In the genomic region with DNA sequence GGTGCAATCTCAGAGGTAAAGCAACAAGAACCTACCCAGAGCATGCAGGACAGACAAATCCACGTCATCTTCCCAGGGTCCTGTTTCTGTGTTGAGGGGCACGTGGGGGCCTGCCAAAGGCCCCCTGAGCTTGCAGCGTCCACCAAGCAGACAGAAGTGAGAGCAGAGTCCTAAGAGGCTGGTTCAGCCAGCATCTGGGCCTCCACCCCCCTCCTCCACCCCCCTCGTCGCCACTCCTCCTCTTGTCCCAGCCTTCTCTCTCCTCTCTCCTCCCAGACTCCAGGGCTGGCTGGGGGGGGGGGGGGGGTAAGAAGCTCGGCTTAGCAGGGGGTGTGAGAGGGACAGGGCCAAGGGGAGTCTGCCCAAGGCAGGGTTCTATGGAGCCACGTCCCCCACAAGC, we compare ENCODE assay signal across 9 mouse cellular contexts. TPM values are rescaled to one million over a fixed set of nuclear protein-coding genes. Genes with fewer than 3 reads are reported as not detected.
DNase-seq lines count a peak whose midpoint lies in the region; ATAC-seq and TF ChIP-seq lines count a peak whose summit lies in the region.
"Had no signal": no experiment of that assay in that cellular context is flagged by ENCODE, and none has a peak within 500 bp of the region (broad histone marks: within the 10 kb centered on the region; RNA-seq: fewer than 3 reads in every experiment).

No protein-coding gene starts in this region.

- H3K9ac ChIP-seq in forebrain, embryonic 11.5 days (ENCODE audit: low read length) = peak overlapping the region; percentile 32
- no peak overlapping the region for H3K9ac ChIP-seq in forebrain, postnatal 0 days
- peak overlapping the region; percentile 24; the same call in 1 of the 2 replicates for H3K9ac ChIP-seq in midbrain, embryonic 12.5 days (replicated peaks)
- H3K9ac ChIP-seq in midbrain, embryonic 16.5 days (ENCODE audit: low read depth, low read length) = no peak overlapping the region
- H3K9ac ChIP-seq in stomach, embryonic 16.5 days (ENCODE audit: low read length) = peak overlapping the region; percentile 68
- H3K9ac ChIP-seq: hindbrain, embryonic 15.5 days had no signal

- H3K9me3 ChIP-seq in forebrain, embryonic 11.5 days (ENCODE audit: control insufficient read depth, low read length) = no peaks in the 10 kb centered on the region
- H3K9me3 ChIP-seq in forebrain, postnatal 0 days (ENCODE audit: low read length) = no peaks in the 10 kb centered on the region
- H3K9me3 ChIP-seq in midbrain, embryonic 12.5 days = no peaks in the 10 kb centered on the region
- H3K9me3 ChIP-seq in midbrain, embryonic 16.5 days (replicated peaks; ENCODE audit: control insufficient read depth, low read length, poor library complexity, severe bottlenecking) = no peaks in the 10 kb centered on the region
- no peaks in the 10 kb centered on the region for H3K9me3 ChIP-seq in stomach, embryonic 16.5 days (replicated peaks; ENCODE audit: control insufficient read depth, low read length)
- H3K9me3 ChIP-seq: hindbrain, embryonic 15.5 days had no signal

- peaks cover 3% of the 10 kb centered on the region; the same call in 1 of the 2 replicates for H3K4me1 ChIP-seq in forebrain, embryonic 11.5 days (replicated peaks; ENCODE audit: control insufficient read depth, insufficient read depth, low read length)
- 0 out of 2 replicates have a peak, but pooled peaks cover 5% of the 10 kb centered on the region for H3K4me1 ChIP-seq in forebrain, postnatal 0 days (ENCODE audit: insufficient read depth)
- H3K4me1 ChIP-seq in midbrain, embryonic 12.5 days = peaks cover 25% of the 10 kb centered on the region
- H3K4me1 ChIP-seq in midbrain, embryonic 16.5 days (ENCODE audit: control insufficient read depth, insufficient read depth, low read length) = peaks cover 5% of the 10 kb centered on the region
- peaks cover 22% of the 10 kb centered on the region for H3K4me1 ChIP-seq in stomach, embryonic 16.5 days (ENCODE audit: control insufficient read depth, insufficient read depth, low read length)

- whole genome bisulfite sequencing in forebrain, embryonic 11.5 days = 19% methylated on average over 7 of the region's 7 CpGs
- 42% methylated on average over 6 of the region's 7 CpGs for WGBS in forebrain, postnatal 0 days
- 19% methylated on average over 7 of the region's 7 CpGs for WGBS in midbrain, embryonic 12.5 days
- 26% methylated on average over 7 of the region's 7 CpGs for WGBS in midbrain, embryonic 16.5 days
- whole genome bisulfite sequencing in stomach, embryonic 16.5 days = 29% methylated on average over 7 of the region's 7 CpGs

- H3K36me3 ChIP-seq in forebrain, embryonic 11.5 days (ENCODE audit: control insufficient read depth, insufficient read depth, low read length) = no peaks in the 10 kb centered on the region
- no peaks in the 10 kb centered on the region for H3K36me3 ChIP-seq in forebrain, postnatal 0 days (ENCODE audit: insufficient read depth)
- H3K36me3 ChIP-seq in midbrain, embryonic 12.5 days = no peaks in the 10 kb centered on the region
- no peaks in the 10 kb centered on the region for H3K36me3 ChIP-seq in midbrain, embryonic 16.5 days (ENCODE audit: control insufficient read depth, insufficient read depth, low read length)
- no peaks in the 10 kb centered on the region for H3K36me3 ChIP-seq in stomach, embryonic 16.5 days (ENCODE audit: control insufficient read depth, insufficient read depth, low read length)
- H3K36me3 ChIP-seq: hindbrain, embryonic 15.5 days had no signal

- no peak overlapping the region for H3K27ac ChIP-seq in forebrain, embryonic 11.5 days (ENCODE audit: low read depth, low read length)
- H3K27ac ChIP-seq in forebrain, postnatal 0 days (ENCODE audit: low read depth, low read length) = no peak overlapping the region
- H3K27ac ChIP-seq in midbrain, embryonic 12.5 days (replicated peaks) = 0 out of 2 replicates have a peak overlapping the region, but pooled peaks have one; percentile 25
- no peak overlapping the region for H3K27ac ChIP-seq in midbrain, embryonic 16.5 days (ENCODE audit: low read length)
- peak overlapping the region; percentile 84 for H3K27ac ChIP-seq in stomach, embryonic 16.5 days (ENCODE audit: low read length)
- H3K27ac ChIP-seq: hindbrain, embryonic 15.5 days had no signal

- no peak for TF ChIP-seq CTCF in forebrain, postnatal 0 days (IDR thresholded peaks at IDR 0.05; ENCODE audit: low read depth)

- H3K4me2 ChIP-seq in forebrain, embryonic 11.5 days (ENCODE audit: low read depth, low read length, severe bottlenecking) = no peak overlapping the region
- H3K4me2 ChIP-seq in forebrain, postnatal 0 days (ENCODE audit: low read depth) = no peak overlapping the region
- peak overlapping the region; percentile 1; the same call in 1 of the 2 replicates for H3K4me2 ChIP-seq in midbrain, embryonic 12.5 days (replicated peaks)
- H3K4me2 ChIP-seq in midbrain, embryonic 16.5 days (ENCODE audit: low read length) = no peak overlapping the region
- peak overlapping the region; percentile 28 for H3K4me2 ChIP-seq in stomach, embryonic 16.5 days (ENCODE audit: low read depth, low read length)

- H3K4me3 ChIP-seq in forebrain, embryonic 11.5 days (ENCODE audit: low read depth, low read length) = no peak overlapping the region; the same call in 1 of the 2 replicates
- H3K4me3 ChIP-seq in forebrain, postnatal 0 days (ENCODE audit: low read depth, low read length) = no peak overlapping the region
- no peak overlapping the region for H3K4me3 ChIP-seq in midbrain, embryonic 12.5 days
- H3K4me3 ChIP-seq in midbrain, embryonic 16.5 days (ENCODE audit: low read depth, low read length) = no peak overlapping the region
- H3K4me3 ChIP-seq in stomach, embryonic 16.5 days (replicated peaks; ENCODE audit: low read length) = peak overlapping the region; percentile 26
- H3K4me3 ChIP-seq: hindbrain, embryonic 15.5 days had no signal

- H3K27me3 ChIP-seq in forebrain, embryonic 11.5 days (ENCODE audit: control insufficient read depth, insufficient read depth, low read length) = no peaks in the 10 kb centered on the region; the same call in 1 of the 2 replicates
- no peaks in the 10 kb centered on the region for H3K27me3 ChIP-seq in forebrain, postnatal 0 days (ENCODE audit: insufficient read depth, low read length)
- peaks cover 19% of the 10 kb centered on the region for H3K27me3 ChIP-seq in midbrain, embryonic 12.5 days
- H3K27me3 ChIP-seq in midbrain, embryonic 16.5 days (ENCODE audit: control insufficient read depth, insufficient read depth, low read depth, low read length) = no peaks in the 10 kb centered on the region
- H3K27me3 ChIP-seq in stomach, embryonic 16.5 days (ENCODE audit: control insufficient read depth, insufficient read depth, low read length) = peaks cover 10% of the 10 kb centered on the region
- H3K27me3 ChIP-seq: hindbrain, embryonic 15.5 days had no signal

- DNase-seq in forebrain, embryonic 11.5 days (ENCODE audit: low spot score) = no peak
- DNase-seq in forebrain, postnatal 0 days = no peak
- peak; percentile 60 for DNase-seq in kidney, postnatal 14 days
- no peak for DNase-seq in left cerebral cortex, adult 9 months (ENCODE audit: low spot score in 2 of 2)
- no peak for DNase-seq in frontal cortex, postnatal 25 days (ENCODE audit: low spot score in 2 of 2)

- no peak for ATAC-seq in forebrain, embryonic 11.5 days (replicated peaks; ENCODE audit: low FRiP score)
- ATAC-seq in forebrain, postnatal 0 days = no peak
- no peak for ATAC-seq in midbrain, embryonic 12.5 days (ENCODE audit: low FRiP score, low read depth)
- no peak for ATAC-seq in midbrain, embryonic 16.5 days
- peak; percentile 67 for ATAC-seq in stomach, embryonic 16.5 days (ENCODE audit: insufficient read depth, low FRiP score)

RNA-seq across cellular contexts. Expression of a gene that starts 33.1 kb away (rescaled TPM):
- polyA plus RNA-seq in forebrain, embryonic 11.5 days (2014; fragmentation: Nextera tagmentation; extraction: Ambion mirVana) = 15.6 and 17.1 TPM in 2 replicates
- 10.2 and 21.8 TPM in 2 replicates for total RNA-seq in forebrain, postnatal 0 days (2014; rRNA removed)
- 6.0 and 7.0 TPM in 2 replicates for polyA plus RNA-seq in forebrain, postnatal 0 days (2015; fragmentation: Nextera tagmentation; extraction: Ambion mirVana)
- 17.1 and 21.0 TPM in 2 replicates for polyA plus RNA-seq in midbrain, embryonic 12.5 days (2016; fragmentation: Nextera tagmentation; extraction: Ambion mirVana)
- 8.2 and 11.8 TPM in 2 replicates for polyA plus RNA-seq in midbrain, embryonic 16.5 days (2015; fragmentation: Nextera tagmentation; extraction: Ambion mirVana)
- polyA plus RNA-seq in stomach, embryonic 16.5 days (2015; fragmentation: Nextera tagmentation; extraction: Ambion mirVana) = 42.1 and 45.0 TPM in 2 replicates

RNA-seq across cellular contexts. Expression of a gene that starts 34.2 kb away (rescaled TPM):
- polyA plus RNA-seq in forebrain, embryonic 11.5 days (2014; fragmentation: Nextera tagmentation; extraction: Ambion mirVana) = 0.24 and 0.27 TPM in 2 replicates
- 0.15 TPM in 1 of 2 replicates, not detected in the other for total RNA-seq in forebrain, postnatal 0 days (2014; rRNA removed)
- polyA plus RNA-seq in forebrain, postnatal 0 days (2015; fragmentation: Nextera tagmentation; extraction: Ambion mirVana) = 0.08 and 0.13 TPM in 2 replicates
- polyA plus RNA-seq in midbrain, embryonic 12.5 days (2016; fragmentation: Nextera tagmentation; extraction: Ambion mirVana) = 0.37 and 0.67 TPM in 2 replicates
- polyA plus RNA-seq in midbrain, embryonic 16.5 days (2015; fragmentation: Nextera tagmentation; extraction: Ambion mirVana) = 0.17 and 0.49 TPM in 2 replicates
- 0.25 and 0.44 TPM in 2 replicates for polyA plus RNA-seq in stomach, embryonic 16.5 days (2015; fragmentation: Nextera tagmentation; extraction: Ambion mirVana)

Comparison
In these comparisons a context has a peak if more than half of its experiments do, and no peak if none do; other contexts are left out.
1. H3K27ac ChIP-seq: peak in midbrain, embryonic 12.5 days (single experiment) and stomach, embryonic 16.5 days (single experiment); none in forebrain, embryonic 11.5 days (single experiment), forebrain, postnatal 0 days (single experiment) and midbrain, embryonic 16.5 days (single experiment).
2. H3K4me2 ChIP-seq: peak in midbrain, embryonic 12.5 days (single experiment) and stomach, embryonic 16.5 days (single experiment); none in forebrain, embryonic 11.5 days (single experiment), forebrain, postnatal 0 days (single experiment) and midbrain, embryonic 16.5 days (single experiment).
3. H3K9ac ChIP-seq: peak in forebrain, embryonic 11.5 days (single experiment), midbrain, embryonic 12.5 days (single experiment) and stomach, embryonic 16.5 days (single experiment); none in forebrain, postnatal 0 days (single experiment) and midbrain, embryonic 16.5 days (single experiment).